Mouse (Mus musculus): ENCODE measurements around the gene Art4.

DNA sequence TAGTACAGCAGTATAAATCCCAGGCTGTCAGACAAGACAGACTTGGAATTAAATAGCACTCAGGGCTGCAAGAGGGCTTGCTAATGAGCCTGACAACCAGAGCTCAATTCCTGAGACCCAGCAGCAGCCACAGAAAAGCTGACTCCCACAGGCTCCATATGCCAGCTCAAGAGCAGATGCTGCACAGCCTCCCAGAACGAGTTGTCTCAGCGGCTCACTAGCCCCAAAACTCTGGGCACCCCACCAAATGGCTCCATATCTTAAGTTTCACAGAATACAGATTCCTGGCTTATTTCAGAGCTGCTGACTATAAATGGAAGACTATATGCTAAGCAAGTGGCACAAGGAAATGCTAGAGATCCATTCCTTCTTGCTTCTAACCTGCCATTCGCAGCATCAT, 40.0 kb downstream of the Art4 start:
- no peak for TF ChIP-seq KAT2A (IDR thresholded peaks at IDR 0.05; ENCODE audit: insufficient replicate concordance, low read length)
- no peak for TF ChIP-seq CHD1 (IDR thresholded peaks at IDR 0.05; ENCODE audit: low read depth, low read length)
- no peak for TF ChIP-seq ETS1 (conservative IDR thresholded peaks at IDR 0.05; ENCODE audit: low read depth, low read length)
- TF ChIP-seq RCOR1 (conservative IDR thresholded peaks at IDR 0.05; ENCODE audit: low read depth, low read length) = no peak
- no peak for TF ChIP-seq ZMIZ1 (IDR thresholded peaks at IDR 0.05; ENCODE audit: low read depth, low read length)
- no peak for TF ChIP-seq ZC3H11A (IDR thresholded peaks at IDR 0.05; ENCODE audit: low read depth, low read length)
- no peak for TF ChIP-seq CTCF (conservative IDR thresholded peaks at IDR 0.05 in 1 of 2, IDR thresholded peaks at IDR 0.05 in 1 of 2; ENCODE audit: low read depth in 2 of 2, low read length in 2 of 2)
- no peak for TF ChIP-seq TBP (conservative IDR thresholded peaks at IDR 0.05; ENCODE audit: low read depth, low read length)
- TF ChIP-seq EP300 (IDR thresholded peaks at IDR 0.05; ENCODE audit: low read length) = no peak
- TF ChIP-seq POLR2A (IDR thresholded peaks at IDR 0.05; ENCODE audit: low read depth, low read length) = no peak

Data from CH12.LX (cell line).